9 mouse cellular contexts compared by ENCODE assay signal in genomic region chr7:19664455-19664954, GRCm38 (mm10). TPM values are rescaled to one million over a fixed set of nuclear protein-coding genes. Genes with fewer than 3 reads are reported as not detected.
DNase-seq lines count a peak whose midpoint lies in the region; ATAC-seq and TF ChIP-seq lines count a peak whose summit lies in the region.
"Had no signal": no experiment of that assay in that cellular context is flagged by ENCODE, and none has a peak within 500 bp of the region (broad histone marks: within the 10 kb centered on the region; RNA-seq: fewer than 3 reads in every experiment).

No protein-coding gene starts in this region.

- H3K9ac ChIP-seq in limb, embryonic 12.5 days (replicated peaks): peak overlapping the region; percentile 96
- peak overlapping the region; percentile 91 for H3K9ac ChIP-seq in stomach, embryonic 16.5 days (ENCODE audit: low read length)

- peaks cover 12% of the 10 kb centered on the region; the same call in 1 of the 2 replicates for H3K4me1 ChIP-seq in spleen, adult 2 months (ENCODE audit: control insufficient read depth, insufficient read depth, insufficient read length)
- peaks cover 13% of the 10 kb centered on the region for H3K4me1 ChIP-seq in limb, embryonic 12.5 days (replicated peaks)
- H3K4me1 ChIP-seq in stomach, embryonic 16.5 days (ENCODE audit: control insufficient read depth, insufficient read depth, low read length): peaks cover 16% of the 10 kb centered on the region

- peak overlapping the region; percentile 14; the same call in 1 of the 2 replicates for H3K27ac ChIP-seq in spleen, adult 2 months (ENCODE audit: insufficient read depth, low read length)
- H3K27ac ChIP-seq in limb, embryonic 12.5 days: peak overlapping the region; percentile 56; the same call in 1 of the 2 replicates
- H3K27ac ChIP-seq in stomach, embryonic 16.5 days (ENCODE audit: low read length): peak overlapping the region; percentile 39; the same call in 1 of the 2 replicates

- peak; percentile 42; the same call in 1 of the 2 replicates for ATAC-seq in cerebellum, adult (ENCODE audit: insufficient number of reproducible peaks, low FRiP score, low TSS enrichment)
- ATAC-seq in limb, embryonic 12.5 days (ENCODE audit: insufficient number of reproducible peaks, insufficient read depth, low FRiP score, low TSS enrichment, low read depth): peak; percentile 23; the same call in 1 of the 2 replicates
- peak; percentile 27 for ATAC-seq in stomach, embryonic 16.5 days (ENCODE audit: insufficient read depth, low FRiP score)

- peaks cover 2% of the 10 kb centered on the region for H3K36me3 ChIP-seq in spleen, adult 2 months (ENCODE audit: control insufficient read depth, insufficient read depth, low read length)
- peaks cover 28% of the 10 kb centered on the region for H3K36me3 ChIP-seq in limb, embryonic 12.5 days
- no peaks in the 10 kb centered on the region for H3K36me3 ChIP-seq in stomach, embryonic 16.5 days (ENCODE audit: control insufficient read depth, insufficient read depth, low read length)

- H3K4me3 ChIP-seq in spleen, adult 2 months (ENCODE audit: extremely low read depth, insufficient read depth, insufficient read length): peak overlapping the region; percentile 91
- H3K4me3 ChIP-seq in limb, embryonic 12.5 days (replicated peaks): peak overlapping the region; percentile 100
- H3K4me3 ChIP-seq in stomach, embryonic 16.5 days (replicated peaks; ENCODE audit: low read length): peak overlapping the region; percentile 99

- WGBS in spleen, adult 2 months: under 1% methylated on average over 36 of the region's 37 CpGs
- WGBS in limb, embryonic 12.5 days: under 1% methylated on average over 37 of the region's 37 CpGs
- under 1% methylated on average over 37 of the region's 37 CpGs for WGBS in stomach, embryonic 16.5 days

- peak overlapping the region; percentile 88 for H3K4me2 ChIP-seq in limb, embryonic 12.5 days
- H3K4me2 ChIP-seq in stomach, embryonic 16.5 days (ENCODE audit: low read depth, low read length): peak overlapping the region; percentile 81

- H3K9me3 ChIP-seq in limb, embryonic 12.5 days: no peaks in the 10 kb centered on the region
- no peaks in the 10 kb centered on the region for H3K9me3 ChIP-seq in stomach, embryonic 16.5 days (replicated peaks; ENCODE audit: control insufficient read depth, low read length)

- DNase-seq in cerebellum, postnatal 10 days: no peak
- no peak for DNase-seq in spleen, adult 2 months (ENCODE audit: low read depth in 1 of 2, low spot score in 2 of 2)
- DNase-seq in spleen, adult 12 weeks (ENCODE audit: low spot score): no peak
- no peak for DNase-seq in ovary, postnatal 14 days (ENCODE audit: low spot score)
- no peak for DNase-seq in cerebellum, postnatal 4 days (ENCODE audit: low spot score in 2 of 2)

- H3K27me3 ChIP-seq in spleen, adult 2 months (ENCODE audit: control insufficient read depth, insufficient read depth, low read length): no peaks in the 10 kb centered on the region
- no peaks in the 10 kb centered on the region for H3K27me3 ChIP-seq in limb, embryonic 12.5 days
- H3K27me3 ChIP-seq in stomach, embryonic 16.5 days (ENCODE audit: control insufficient read depth, insufficient read depth, low read length): no peaks in the 10 kb centered on the region

- no peak for TF ChIP-seq POLR2A in spleen, adult 2 months (IDR thresholded peaks at IDR 0.05; ENCODE audit: low read depth, low read length)

- TF ChIP-seq CTCF in spleen, adult 2 months (IDR thresholded peaks at IDR 0.05; ENCODE audit: extremely low read depth, insufficient read depth, insufficient read length, insufficient replicate concordance): no peak

RNA-seq across cellular contexts. Expression of gene Clptm1, which starts 0.3 kb away (rescaled TPM):
- 76.3 and 78.9 TPM in 2 replicates for polyA plus RNA-seq in spleen, adult 2 months (2012; rRNA removed)
- 92.6 and 94.2 TPM in 2 replicates for polyA plus RNA-seq in limb, embryonic 12.5 days (2016; fragmentation: Nextera tagmentation; extraction: Ambion mirVana)
- 58.2 and 59.4 TPM in 2 replicates for polyA plus RNA-seq in stomach, embryonic 16.5 days (2015; fragmentation: Nextera tagmentation; extraction: Ambion mirVana)

RNA-seq across cellular contexts. Expression of gene Apoc2, which starts 13.2 kb away (rescaled TPM):
- polyA plus RNA-seq in spleen, adult 2 months (2012; rRNA removed): 1.2 and 5.5 TPM in 2 replicates
- polyA plus RNA-seq in limb, embryonic 12.5 days (2016; fragmentation: Nextera tagmentation; extraction: Ambion mirVana): 0.97 TPM in 1 of 2 replicates, not detected in the other
- polyA plus RNA-seq in stomach, embryonic 16.5 days (2015; fragmentation: Nextera tagmentation; extraction: Ambion mirVana): 80.5 and 93.2 TPM in 2 replicates

RNA-seq across cellular contexts. Expression of gene Gm44805, which starts 16.7 kb away (rescaled TPM):
- polyA plus RNA-seq in spleen, adult 2 months (2012; rRNA removed): not detected in 2 replicates
- polyA plus RNA-seq in limb, embryonic 12.5 days (2016; fragmentation: Nextera tagmentation; extraction: Ambion mirVana): not detected in 2 replicates
- 1.2 and 7.2 TPM in 2 replicates for polyA plus RNA-seq in stomach, embryonic 16.5 days (2015; fragmentation: Nextera tagmentation; extraction: Ambion mirVana)
- polyA plus RNA-seq: gonadal fat pad, adult 2 months had no signal

RNA-seq across cellular contexts. Expression of gene Apoc4, which starts 16.8 kb away (rescaled TPM):
- 0.25 and 0.28 TPM in 2 replicates for polyA plus RNA-seq in spleen, adult 2 months (2012; rRNA removed)
- polyA plus RNA-seq in limb, embryonic 12.5 days (2016; fragmentation: Nextera tagmentation; extraction: Ambion mirVana): not detected in 2 replicates
- 11.4 and 16.8 TPM in 2 replicates for polyA plus RNA-seq in stomach, embryonic 16.5 days (2015; fragmentation: Nextera tagmentation; extraction: Ambion mirVana)

RNA-seq across cellular contexts. Expression of gene Apoc1, which starts 28.0 kb away (rescaled TPM):
- polyA plus RNA-seq in spleen, adult 2 months (2012; rRNA removed): 4.3 and 6.7 TPM in 2 replicates
- polyA plus RNA-seq in limb, embryonic 12.5 days (2016; fragmentation: Nextera tagmentation; extraction: Ambion mirVana): 4.6 and 7.0 TPM in 2 replicates
- polyA plus RNA-seq in stomach, embryonic 16.5 days (2015; fragmentation: Nextera tagmentation; extraction: Ambion mirVana): 38.3 and 53.4 TPM in 2 replicates

Comparison
In these comparisons a context has a peak if more than half of its experiments do, and no peak if none do; other contexts are left out.
1. RNA of gene Apoc2, which starts 13.2 kb away (polyA plus RNA-seq): 80.5 to 93.2 TPM in stomach, embryonic 16.5 days; 1.2 to 5.5 TPM in spleen, adult 2 months and 0.97 TPM in limb, embryonic 12.5 days; every median in the first group is over 10 times any median in the second.
2. Peak in every context shown above with its lines, with median percentiles within 50 percentile points of each other: ATAC-seq, H3K27ac ChIP-seq and H3K4me3 ChIP-seq.